Mouse (Mus musculus): Measurements from ENCODE around the gene Rnf157.
"Not testable (repeated sequence)": the region's sequence is repeated elsewhere in the genome, so short reads cannot be mapped to it uniquely, and the experiment has no call there.

Gene Rnf157

GRCm38 (mm10) chr11:116434287-116434966, 21.6 kb upstream of the Rnf157 start:
- DNase-seq (ENCODE audit: inconsistent ontology term): peak; percentile 68

- peak; percentile 100 for DNase-seq (ENCODE audit: inconsistent ontology term)
Measured at GRCm38 (mm10) chr11:116433356-116434286, 20.8 kb upstream of the Rnf157 start, which contains the start of gene Ubald2. Ubald2 (plus strand) TSS chr11:116434094.

- no peak for DNase-seq (ENCODE audit: inconsistent ontology term)
Measured at GRCm38 (mm10) chr11:116432593-116433355, 19.9 kb upstream of the Rnf157 start.

- no peak for DNase-seq (ENCODE audit: inconsistent ontology term)
Measured at GRCm38 (mm10) chr11:116432127-116432526, 19.3 kb upstream of the Rnf157 start.

- DNase-seq (ENCODE audit: inconsistent ontology term): no peak
Measured at GRCm38 (mm10) chr11:116431428-116432077, 18.7 kb upstream of the Rnf157 start.

GRCm38 (mm10) chr11:116430723-116431427, 18.0 kb upstream of the Rnf157 start:
- no peak for DNase-seq (ENCODE audit: inconsistent ontology term)

GRCm38 (mm10) chr11:116429862-116430613, 17.2 kb upstream of the Rnf157 start:
- DNase-seq (ENCODE audit: inconsistent ontology term): no peak

- no peak for DNase-seq (ENCODE audit: inconsistent ontology term)
Measured at GRCm38 (mm10) chr11:116428872-116429859, 16.3 kb upstream of the Rnf157 start.

- DNase-seq (ENCODE audit: inconsistent ontology term): no peak
Measured at GRCm38 (mm10) chr11:116426852-116427575, 14.2 kb upstream of the Rnf157 start.

GRCm38 (mm10) chr11:116426328-116426727, 13.5 kb upstream of the Rnf157 start:
- DNase-seq (ENCODE audit: inconsistent ontology term): not testable (repeated sequence)

- DNase-seq (ENCODE audit: inconsistent ontology term): no peak
Measured at GRCm38 (mm10) chr11:116424621-116425407, 12.0 kb upstream of the Rnf157 start.

- no peak for DNase-seq (ENCODE audit: inconsistent ontology term)
Measured at GRCm38 (mm10) chr11:116423782-116424620, 11.2 kb upstream of the Rnf157 start.

GRCm38 (mm10) chr11:116423214-116423613, 10.4 kb upstream of the Rnf157 start:
- no peak for DNase-seq (ENCODE audit: inconsistent ontology term)

GRCm38 (mm10) chr11:116422562-116422961, 9.7 kb upstream of the Rnf157 start:
- no peak for DNase-seq (ENCODE audit: inconsistent ontology term)

GRCm38 (mm10) chr11:116421102-116421501, 8.3 kb upstream of the Rnf157 start:
- no peak for DNase-seq (ENCODE audit: inconsistent ontology term)

GRCm38 (mm10) chr11:116418841-116419462, 6.1 kb upstream of the Rnf157 start:
- DNase-seq (ENCODE audit: inconsistent ontology term): no peak

All from Muller cell, postnatal 12 days (primary cell).